In genomic region chr9:65398279-65398678, GRCm38 (mm10) we compare ENCODE assay signal across 9 mouse cellular contexts. TPM values are rescaled to one million over a fixed set of nuclear protein-coding genes. Genes with fewer than 3 reads are reported as not detected.
DNase-seq lines count a peak whose midpoint lies in the region; ATAC-seq and TF ChIP-seq lines count a peak whose summit lies in the region.
"Had no signal": no experiment of that assay in that cellular context is flagged by ENCODE, and none has a peak within 500 bp of the region (broad histone marks: within the 10 kb centered on the region; RNA-seq: fewer than 3 reads in every experiment).

Gene Rasl12 (plus strand): TSS chr9:65398506.

- no peaks in the 10 kb centered on the region for H3K9me3 ChIP-seq in heart, embryonic 11.5 days (replicated peaks; ENCODE audit: control insufficient read depth, low read length)
- H3K9me3 ChIP-seq in kidney, embryonic 14.5 days (ENCODE audit: control insufficient read depth, low read length): no peaks in the 10 kb centered on the region
- H3K9me3 ChIP-seq in liver, embryonic 12.5 days (replicated peaks): no peaks in the 10 kb centered on the region
- no peaks in the 10 kb centered on the region for H3K9me3 ChIP-seq in stomach, embryonic 15.5 days
- H3K9me3 ChIP-seq: G1E had no signal

- peak within 1 kb of the TSS; percentile 37 for H3K4me3 ChIP-seq in bone marrow, adult 2 months (replicated peaks; ENCODE audit: control insufficient read depth, low read depth, low read length)
- peak within 1 kb of the TSS; percentile 48 for H3K4me3 ChIP-seq in heart, embryonic 11.5 days (ENCODE audit: low read depth, low read length)
- H3K4me3 ChIP-seq in kidney, embryonic 14.5 days (ENCODE audit: low read length): peak within 1 kb of the TSS; percentile 57
- H3K4me3 ChIP-seq in liver, embryonic 12.5 days: peak within 1 kb of the TSS; percentile 51
- H3K4me3 ChIP-seq in stomach, embryonic 15.5 days (replicated peaks): peak within 1 kb of the TSS; percentile 50

- TF ChIP-seq CTCF in bone marrow, adult 2 months (IDR thresholded peaks at IDR 0.05; ENCODE audit: control insufficient read depth, insufficient read depth, low read length): no peak

- H3K9ac ChIP-seq in heart, embryonic 11.5 days (ENCODE audit: low read depth, low read length): peak within 1 kb of the TSS; percentile 64
- H3K9ac ChIP-seq in kidney, embryonic 14.5 days (ENCODE audit: low read depth, low read length): peak within 1 kb of the TSS; percentile 59
- H3K9ac ChIP-seq in liver, embryonic 12.5 days: peak within 1 kb of the TSS; percentile 31; the same call in 1 of the 2 replicates
- H3K9ac ChIP-seq in stomach, embryonic 15.5 days: peak within 1 kb of the TSS; percentile 26; the same call in 1 of the 2 replicates

- no peaks in the 10 kb centered on the region for H3K4me1 ChIP-seq in bone marrow, adult 2 months (ENCODE audit: control insufficient read depth, insufficient read depth, low read length)
- H3K4me1 ChIP-seq in heart, embryonic 11.5 days (ENCODE audit: control insufficient read depth, insufficient read depth, low read length): peaks cover 7% of the 10 kb centered on the region
- H3K4me1 ChIP-seq in kidney, embryonic 14.5 days (ENCODE audit: control insufficient read depth, insufficient read depth, low read length): no peaks in the 10 kb centered on the region
- peaks cover 13% of the 10 kb centered on the region for H3K4me1 ChIP-seq in liver, embryonic 12.5 days
- 0 out of 2 replicates have a peak, but pooled peaks cover 5% of the 10 kb centered on the region for H3K4me1 ChIP-seq in stomach, embryonic 15.5 days

- TF ChIP-seq POLR2A in bone marrow, adult 2 months (IDR thresholded peaks at IDR 0.05; ENCODE audit: borderline replicate concordance, control insufficient read depth, low read depth, low read length): peak; percentile 9; the same call in 1 of the 2 replicates

- 2% methylated on average over 24 of the region's 24 CpGs for WGBS in bone marrow, adult 2 months
- under 1% methylated on average over 24 of the region's 24 CpGs for WGBS in heart, embryonic 11.5 days (ENCODE audit: insufficient replicate concordance)
- under 1% methylated on average over 24 of the region's 24 CpGs for WGBS in kidney, embryonic 14.5 days
- WGBS in liver, embryonic 12.5 days (ENCODE audit: insufficient replicate concordance): under 1% methylated on average over 24 of the region's 24 CpGs
- 0% methylated on average over 22 of the region's 24 CpGs for WGBS in stomach, embryonic 15.5 days

- peak; percentile 35; the same call in 1 of the 2 replicates for ATAC-seq in erythroblast, adult 5-6 weeks (replicated peaks; ENCODE audit: low FRiP score, poor library complexity, severe bottlenecking)
- peak; percentile 70 for ATAC-seq in heart, embryonic 11.5 days (replicated peaks; ENCODE audit: insufficient number of reproducible peaks, low FRiP score, low TSS enrichment)
- ATAC-seq in kidney, embryonic 14.5 days (ENCODE audit: low FRiP score, low TSS enrichment): peak; percentile 90
- peak; percentile 64; the same call in 1 of the 2 replicates for ATAC-seq in liver, embryonic 12.5 days
- peak; percentile 41; the same call in 1 of the 2 replicates for ATAC-seq in stomach, embryonic 15.5 days (ENCODE audit: insufficient read depth, low FRiP score, low read depth)

- H3K4me2 ChIP-seq in heart, embryonic 11.5 days: peak within 1 kb of the TSS; percentile 69
- peak within 1 kb of the TSS; percentile 74 for H3K4me2 ChIP-seq in kidney, embryonic 14.5 days (replicated peaks; ENCODE audit: low read depth, low read length)
- peak within 1 kb of the TSS; percentile 78 for H3K4me2 ChIP-seq in liver, embryonic 12.5 days
- peak within 1 kb of the TSS; percentile 90 for H3K4me2 ChIP-seq in stomach, embryonic 15.5 days

- H3K27me3 ChIP-seq in heart, embryonic 11.5 days (ENCODE audit: control insufficient read depth, insufficient read depth, low read length): 0 out of 2 replicates have a peak, but pooled peaks cover 2% of the 10 kb centered on the region
- H3K27me3 ChIP-seq in kidney, embryonic 14.5 days (ENCODE audit: control insufficient read depth, insufficient read depth, low read length): no peaks in the 10 kb centered on the region
- peaks cover 23% of the 10 kb centered on the region; the same call in 1 of the 2 replicates for H3K27me3 ChIP-seq in liver, embryonic 12.5 days (replicated peaks)
- H3K27me3 ChIP-seq in stomach, embryonic 15.5 days (replicated peaks): no peaks in the 10 kb centered on the region

- peak within 1 kb of the TSS; percentile 23; the same call in 1 of the 2 replicates for H3K27ac ChIP-seq in bone marrow, adult 2 months (ENCODE audit: control insufficient read depth, insufficient read depth, low read depth, low read length, poor library complexity)
- H3K27ac ChIP-seq in heart, embryonic 11.5 days (ENCODE audit: low read depth, low read length): no peak within 1 kb of the TSS
- H3K27ac ChIP-seq in kidney, embryonic 14.5 days (ENCODE audit: low read depth, low read length): no peak within 1 kb of the TSS
- H3K27ac ChIP-seq in liver, embryonic 12.5 days: no peak within 1 kb of the TSS
- no peak within 1 kb of the TSS for H3K27ac ChIP-seq in stomach, embryonic 15.5 days

- DNase-seq in B cell, adult 2 months: peak; percentile 53 to 55
- DNase-seq in naive thymus-derived CD4-positive, alpha-beta T cell, adult 2 months (ENCODE audit: low read depth): peak; percentile 33

- no peaks in the 10 kb centered on the region for H3K36me3 ChIP-seq in heart, embryonic 11.5 days (ENCODE audit: control insufficient read depth, insufficient read depth, low read length)
- no peaks in the 10 kb centered on the region for H3K36me3 ChIP-seq in kidney, embryonic 14.5 days (ENCODE audit: control insufficient read depth, insufficient read depth, low read length)
- H3K36me3 ChIP-seq in liver, embryonic 12.5 days: no peaks in the 10 kb centered on the region
- H3K36me3 ChIP-seq in stomach, embryonic 15.5 days: no peaks in the 10 kb centered on the region
- H3K36me3 ChIP-seq: G1E had no signal

RNA-seq across cellular contexts. Expression of gene Rasl12, which starts in this region (rescaled TPM):
- 0.40 TPM in 1 of 2 replicates, not detected in the other for polyA plus RNA-seq in bone marrow, adult 2 months (2011; ENCODE audit: insufficient read depth, insufficient read length, low replicate concordance, missing spikeins)
- total RNA-seq in erythroblast, adult 5-6 weeks (2015; ENCODE audit: low replicate concordance): not detected in 2 replicates
- 0.14 TPM in 1 of 2 replicates, not detected in the other for total RNA-seq in erythroblast, adult 5-6 weeks (2017; ENCODE audit: low replicate concordance)
- polyA plus RNA-seq in heart, embryonic 11.5 days (2014; fragmentation: Nextera tagmentation; extraction: Ambion mirVana): 2.2 and 2.5 TPM in 2 replicates
- 8.2 and 11.7 TPM in 2 replicates for polyA plus RNA-seq in kidney, embryonic 14.5 days (2014; fragmentation: Nextera tagmentation; extraction: Ambion mirVana)
- polyA plus RNA-seq in liver, embryonic 12.5 days (2016; fragmentation: Nextera tagmentation; extraction: Ambion mirVana): 0.35 and 0.45 TPM in 2 replicates
- 6.2 and 6.5 TPM in 2 replicates for polyA plus RNA-seq in stomach, embryonic 15.5 days (2015; fragmentation: Nextera tagmentation; extraction: Ambion mirVana)
- polyA plus RNA-seq: G1E had no signal

Comparison
In these comparisons a context has a peak if more than half of its experiments do, and no peak if none do; other contexts are left out.
1. Peak in ATAC-seq in erythroblast, adult 5-6 weeks; RNA of the gene not detected or under 1 TPM.
2. Peak in ATAC-seq, H3K4me3 ChIP-seq, H3K9ac ChIP-seq and H3K4me2 ChIP-seq in liver, embryonic 12.5 days; RNA of the gene not detected or under 1 TPM.
3. ATAC-seq: peak in every context shown above with its lines; median percentile 90 in kidney, embryonic 14.5 days; 70 in heart, embryonic 11.5 days; 64 in liver, embryonic 12.5 days; 41 in stomach, embryonic 15.5 days; 35 in erythroblast, adult 5-6 weeks.